Mouse (Mus musculus): ENCODE measurements around the gene Asrgl1.

DNA sequence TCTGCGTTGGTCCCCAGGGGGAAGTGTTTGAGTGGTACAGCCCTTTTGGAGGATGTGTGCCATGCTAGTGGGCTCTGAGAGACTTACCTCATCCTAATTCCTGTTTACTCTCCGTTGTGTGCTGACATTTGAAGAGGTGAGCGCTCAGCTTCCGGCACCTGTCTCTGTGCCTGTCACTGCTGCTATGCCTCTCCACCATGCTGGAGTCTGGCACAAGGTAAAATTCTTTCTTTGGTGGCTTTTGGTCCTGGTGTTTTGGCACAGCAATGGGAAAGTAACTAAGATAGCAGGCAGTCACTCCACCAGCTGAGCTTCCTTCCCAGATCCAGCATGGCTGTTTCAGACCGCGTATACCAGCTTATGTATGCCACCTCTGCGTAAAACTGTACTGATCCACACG, 35.7 kb downstream of the Asrgl1 start:
- TF ChIP-seq CTCF (IDR thresholded peaks at IDR 0.05; ENCODE audit: low read depth) = no peak
- TF ChIP-seq EP300 (IDR thresholded peaks at IDR 0.05; ENCODE audit: low read depth) = no peak
